Mouse (Mus musculus) cerebellum, adult 2 months (tissue): ENCODE results near the gene Gal3st2b.
"Not testable (repeated sequence)": the region's sequence is repeated elsewhere in the genome, so short reads cannot be mapped to it uniquely, and the experiment has no call there.

Experiments used
- CTCF ChIP-seq: fragments of 200-500 bp; IDR thresholded peaks from 2 replicates; pipeline ENCODE4 v1.5.1; 2011; ENCODE audit warnings: low read depth, mild to moderate bottlenecking, control low read depth, low read length, moderate library complexity, borderline replicate concordance; ENCODE audit not compliant: insufficient read depth
- POLR2A ChIP-seq: fragments of 200-500 bp; IDR thresholded peaks from 2 replicates; pipeline ENCODE4 v1.6.1; 2011; ENCODE audit warnings: low read length, control low read depth, borderline replicate concordance; ENCODE audit not compliant: insufficient read depth

GRCm38 (mm10) chr1:93890936-93891335 lies 27.2 kb upstream of the Gal3st2b start:
- TF ChIP-seq CTCF, POLR2A: not testable (repeated sequence)
